Mouse (Mus musculus): ENCODE data around the gene Zfp87. TPM values are rescaled to one million over a fixed set of nuclear protein-coding genes. Genes with fewer than 3 reads are reported as not detected.

Zfp87 gene
- 10 to 100 TPM; 16.7 to 22.7 (median 19.6) TPM for total RNA-seq (2022)

- DNase-seq, result peak; percentile 93
These were observed at the start of gene Zfp87, which contains the start of gene Gm26965 for GRCm38 (mm10) chr13:67525753-67526410. Gene Zfp87, minus strand, starts transcription at chr13:67526177. Gene Gm26965, minus strand, starts transcription at chr13:67526151.

GRCm38 (mm10) chr13:67572591-67573189 is 46.7 kb upstream of the Zfp87 start:
- DNase-seq, result no peak

GRCm38 (mm10) chr13:67553730-67554129 is 27.8 kb upstream of the Zfp87 start, which contains the start of gene Zfp748:
Gene Zfp748, minus strand, starts transcription at chr13:67553830.
- no peak for DNase-seq

- DNase-seq, result peak; percentile 82
These were observed 26.7 kb upstream of the Zfp87 start for GRCm38 (mm10) chr13:67552505-67553346.

GRCm38 (mm10) chr13:67545941-67546340 is 20.0 kb upstream of the Zfp87 start:
- no peak for DNase-seq

GRCm38 (mm10) chr13:67527049-67527730 is 1.2 kb upstream of the Zfp87 start:
- no peak for DNase-seq

- DNase-seq, result no peak
These were observed 25.1 kb downstream of the Zfp87 start for GRCm38 (mm10) chr13:67500908-67501307.

- peak; percentile 84 for DNase-seq
These were observed 25.8 kb downstream of the Zfp87 start, which contains the start of gene Zfp58 for GRCm38 (mm10) chr13:67500084-67500719. Gene Zfp58, minus strand, starts transcription at chr13:67500555.

GRCm38 (mm10) chr13:67495631-67496030 is 30.3 kb downstream of the Zfp87 start:
- no peak for DNase-seq

GRCm38 (mm10) chr13:67484424-67484811 is 41.6 kb downstream of the Zfp87 start:
- DNase-seq, result no peak

GRCm38 (mm10) chr13:67483625-67484423 is 42.2 kb downstream of the Zfp87 start, which contains the start of gene Zfp874b:
Gene Zfp874b, minus strand, starts transcription at chr13:67484258.
- DNase-seq, result peak; percentile 85

- no peak for DNase-seq
These were observed 44.4 kb downstream of the Zfp87 start for GRCm38 (mm10) chr13:67481528-67481927.

- DNase-seq, result no peak
These were observed 56.7 kb downstream of the Zfp87 start for GRCm38 (mm10) chr13:67469274-67469673.

Other genes with a start within 250 kb of the Zfp87 start
- gene Zfp458, start 247.7 kb downstream of the Zfp87 start, total RNA-seq (2022), result 1 to 10 TPM; 2.9 to 5.5 (median 4.4) TPM
- gene Zfp457, start 219.7 kb downstream of the Zfp87 start, total RNA-seq (2022), result 1 to 10 TPM; 3.0 to 4.8 (median 4.4) TPM
- 1 to 10 TPM; 5.3 to 6.1 (median 5.6) TPM for gene Zfp595, start 193.6 kb downstream of the Zfp87 start, total RNA-seq (2022)
- 1 to 10 TPM in 2 of 4 experiments, not detected in 2; 3.7 to 3.9 TPM for gene Gm28044, start 165.6 kb downstream of the Zfp87 start, total RNA-seq (2022)
- 1 to 10 TPM; 2.7 to 3.8 (median 3.0) TPM for gene Zfp953, start 165.6 kb downstream of the Zfp87 start, total RNA-seq (2022)
- gene Gm28041, start 150.4 kb downstream of the Zfp87 start, total RNA-seq (2022), result 1 to 10 TPM in 3 of 4 experiments, under 1 TPM in 1; 0.46 to 3.7 (median 1.6) TPM
- gene Zfp456, start 150.4 kb downstream of the Zfp87 start, total RNA-seq (2022), result 1 to 10 TPM; 1.2 to 2.8 (median 1.9) TPM
- gene Zfp429, start 126.4 kb downstream of the Zfp87 start, total RNA-seq (2022), result 1 to 10 TPM; 3.5 to 7.4 (median 5.4) TPM
- gene Zfp459, start 104.8 kb downstream of the Zfp87 start, total RNA-seq (2022), result 1 to 10 TPM in 3 of 4 experiments, under 1 TPM in 1; 0.99 to 5.2 (median 2.8) TPM
- gene Zfp874a, start 74.6 kb downstream of the Zfp87 start, total RNA-seq (2022), result 10 to 100 TPM; 17.9 to 28.8 (median 23.0) TPM
- 10 to 100 TPM; 17.7 to 23.8 (median 18.7) TPM for gene Zfp874b, start 41.9 kb downstream of the Zfp87 start, total RNA-seq (2022)
- gene Zfp58, start 25.6 kb downstream of the Zfp87 start, total RNA-seq (2022), result 10 to 100 TPM in 2 of 4 experiments, 1 to 10 TPM in 2; 7.4 to 10.7 (median 9.5) TPM
- 1 to 10 TPM in 1 of 4 experiments, not detected in 3; 1.0 TPM for gene Gm26965, start within 50 bp of the Zfp87 start, total RNA-seq (2022)
- 10 to 100 TPM in 3 of 4 experiments, 1 to 10 TPM in 1; 9.8 to 11.0 (median 10.4) TPM for gene Zfp748, start 27.7 kb upstream of the Zfp87 start, total RNA-seq (2022)
- gene Zfp729b, start 83.5 kb upstream of the Zfp87 start, total RNA-seq (2022), result 10 to 100 TPM in 1 of 4 experiments, 1 to 10 TPM in 3; 6.7 to 11.0 (median 9.3) TPM
- gene Gm49345, start 111.6 kb upstream of the Zfp87 start, total RNA-seq (2022), result 1 to 10 TPM in 1 of 4 experiments, under 1 TPM in 3; 0.44 to 2.4 (median 0.78) TPM
- 10 to 100 TPM in 2 of 4 experiments, 1 to 10 TPM in 2; 7.3 to 10.5 (median 9.2) TPM for gene Zfp729a, start 111.6 kb upstream of the Zfp87 start, total RNA-seq (2022)
- 10 to 100 TPM; 12.6 to 19.6 (median 16.1) TPM for gene Zfp738, start 160.9 kb upstream of the Zfp87 start, total RNA-seq (2022)
- gene Zfp65, start 203.0 kb upstream of the Zfp87 start, total RNA-seq (2022), result 10 to 100 TPM; 12.1 to 14.5 (median 12.7) TPM
- 1 to 10 TPM; 3.8 to 7.0 (median 6.4) TPM for gene Zfp85, start 229.1 kb upstream of the Zfp87 start, total RNA-seq (2022)